Mouse (Mus musculus) midbrain, embryonic 13.5 days (tissue): Measurements from ENCODE around the gene Dkk3. TPM values are rescaled to one million over a fixed set of nuclear protein-coding genes. Genes with fewer than 3 reads are reported as not detected.

Experiments used
- ATAC-seq: fragments of 200-750 bp; cut with Nextera tagmentation; 2 replicates; pipeline ENCODE4 v1.8.0; 2017; ENCODE audit warnings: mild to moderate bottlenecking, moderate TSS enrichment, moderate library complexity
- H3K27ac ChIP-seq: fragments of 300-500 bp; sonication (generic); 2 replicates; pipeline ENCODE4 v1.5.1; 2015; ENCODE audit warnings: inconsistent platforms, mild to moderate bottlenecking, moderate library complexity
- H3K27me3 ChIP-seq: fragments of 300-500 bp; sonication (generic); 2 replicates; pipeline ENCODE4 v1.6.1; 2015; ENCODE audit warnings: mild to moderate bottlenecking, inconsistent platforms
- H3K36me3 ChIP-seq: fragments of 300-500 bp; sonication (generic); 2 replicates; pipeline ENCODE4 v1.6.1; 2015; ENCODE audit warnings: mild to moderate bottlenecking, inconsistent platforms
- H3K4me1 ChIP-seq: fragments of 300-500 bp; sonication (generic); replicated peaks from 2 replicates; pipeline ENCODE4 v1.6.1; 2015; ENCODE audit warnings: inconsistent platforms
- H3K4me2 ChIP-seq: fragments of 300-500 bp; sonication (generic); replicated peaks from 2 replicates; pipeline ENCODE4 v1.6.1; 2015; ENCODE audit warnings: moderate library complexity, mild to moderate bottlenecking, inconsistent platforms
- H3K4me3 ChIP-seq: fragments of 300-500 bp; sonication (generic); replicated peaks from 2 replicates; pipeline ENCODE4 v1.5.1; 2015; ENCODE audit warnings: mild to moderate bottlenecking, inconsistent platforms
- H3K9ac ChIP-seq: fragments of 300-500 bp; sonication (generic); replicated peaks from 2 replicates; pipeline ENCODE4 v1.6.1; 2015; ENCODE audit warnings: mild to moderate bottlenecking, inconsistent platforms
- H3K9me3 ChIP-seq: fragments of 300-500 bp; sonication (generic); 2 replicates; pipeline ENCODE4 v1.6.1; 2016; ENCODE audit warnings: mild to moderate bottlenecking, inconsistent platforms
- WGBS: fragments of 180-500 bp; shearing (Covaris S2); methylation state at CpG from one replicate; pipeline ENCODE4 v1.1.7; 2015; 5-methylcytosine and 5-hydroxymethylcytosine counted together
- polyA plus RNA-seq: library from polyadenylated mRNA; unstranded; fragments of >200 nt; fragmentation: Nextera tagmentation; extraction: Ambion mirVana; gene quantifications from 2 replicates; pipeline ENCODE4 v1.2.1, GENCODE M21; 2015

Gene Dkk3
- polyA plus RNA-seq, 1 experiment from 2014 or later, result 19.8 TPM

DNA sequence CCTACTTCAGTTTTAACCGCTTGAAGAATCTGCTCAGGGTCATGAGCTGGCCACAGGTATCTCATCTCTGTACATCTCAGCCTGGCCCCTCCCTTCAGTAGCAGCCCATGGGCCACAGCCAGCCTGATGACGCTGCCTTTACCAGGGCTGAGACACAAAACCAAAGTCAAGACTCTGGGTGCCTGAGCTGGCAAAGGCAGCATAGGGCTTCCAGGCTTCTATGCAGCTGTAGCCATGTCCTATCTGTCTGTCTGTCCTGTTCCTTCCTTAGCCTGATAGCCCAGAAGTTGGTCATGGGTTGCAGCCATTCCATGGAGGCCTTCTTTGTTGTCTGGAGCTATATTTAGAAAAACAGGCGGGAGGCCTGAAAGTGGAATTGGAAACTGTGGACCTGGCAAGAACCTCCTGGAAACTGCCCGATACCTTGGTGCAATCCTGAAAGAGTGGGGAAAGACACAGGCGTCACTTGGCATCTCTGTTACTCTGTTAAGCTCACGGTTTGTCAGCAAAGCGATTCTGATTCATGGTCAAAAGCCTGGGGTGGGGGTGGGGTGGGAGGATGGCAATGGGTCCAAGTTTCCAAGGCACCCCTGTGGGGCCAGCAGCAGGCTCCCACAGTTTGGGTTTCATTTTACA is 33.1 kb downstream of the Dkk3 start:
- Histone ChIP-seq H3K27ac (no peak overlapping the region), H3K4me1 (peaks cover 6% of the 10 kb centered on the region; the same call in 1 of the 2 replicates), H3K4me3 (no peak overlapping the region), H3K9ac (no peak overlapping the region), H3K4me2 (no peak overlapping the region), H3K36me3 (no peaks in the 10 kb centered on the region), H3K27me3 (no peaks in the 10 kb centered on the region), H3K9me3 (no peaks in the 10 kb centered on the region)
- 86% methylated on average over 7 of the region's 7 CpGs for WGBS
- ATAC-seq, result no peak

- Histone ChIP-seq H3K9ac (no peak overlapping the region), H3K36me3 (no peaks in the 10 kb centered on the region), H3K27me3 (no peaks in the 10 kb centered on the region), H3K4me3 (no peak overlapping the region), H3K4me1 (peaks cover 8% of the 10 kb centered on the region; the same call in 1 of the 2 replicates), H3K27ac (no peak overlapping the region), H3K9me3 (no peaks in the 10 kb centered on the region), H3K4me2 (no peak overlapping the region)
- 91% methylated on average over 5 of the region's 5 CpGs for whole genome bisulfite sequencing
- ATAC-seq, result no peak
These were observed 35.2 kb downstream of the Dkk3 start for GRCm38 (mm10) chr7:112123612-112124011.

DNA sequence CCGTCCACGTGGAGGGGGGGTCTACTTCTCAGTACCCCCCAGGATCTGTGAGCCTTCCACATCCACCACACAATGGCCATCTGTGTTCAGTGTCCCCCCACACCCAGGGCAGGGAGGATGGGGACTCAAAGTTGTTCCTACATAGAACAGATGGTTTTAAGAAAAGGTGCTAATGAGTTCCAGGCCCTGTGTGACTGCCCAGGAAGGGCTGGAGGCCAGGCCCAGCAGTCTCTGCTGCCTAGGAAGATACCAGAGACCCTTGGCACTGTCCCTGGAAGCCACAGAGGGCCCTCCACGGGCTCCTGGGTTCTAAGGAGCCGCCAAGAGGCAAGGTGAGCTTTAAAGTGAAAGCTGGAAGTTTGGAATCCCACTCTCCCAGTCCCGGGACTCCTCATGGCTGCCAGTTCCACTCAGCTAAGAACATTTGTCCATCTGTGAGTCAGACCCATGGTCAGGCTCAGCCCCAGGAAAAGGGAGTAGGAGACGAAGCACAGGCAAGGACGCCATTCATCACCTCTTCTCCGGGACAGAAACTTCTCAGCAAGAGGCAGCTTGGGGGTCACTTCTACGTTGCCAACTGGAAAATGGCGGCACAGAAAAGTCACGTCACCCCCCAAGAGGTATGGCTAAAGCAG is 36.9 kb downstream of the Dkk3 start:
- Histone ChIP-seq H3K4me2 (no peak overlapping the region), H3K9me3 (no peaks in the 10 kb centered on the region), H3K27ac (no peak overlapping the region), H3K9ac (no peak overlapping the region), H3K4me1 (peaks cover 8% of the 10 kb centered on the region; the same call in 1 of the 2 replicates), H3K27me3 (no peaks in the 10 kb centered on the region), H3K36me3 (no peaks in the 10 kb centered on the region), H3K4me3 (no peak overlapping the region)
- no peak for ATAC-seq
- WGBS, result 88% methylated on average over 11 of the region's 11 CpGs

- Histone ChIP-seq H3K27ac (no peak overlapping the region), H3K27me3 (no peaks in the 10 kb centered on the region), H3K4me3 (no peak overlapping the region), H3K36me3 (0 out of 2 replicates have a peak, but pooled peaks cover 2% of the 10 kb centered on the region), H3K9ac (no peak overlapping the region), H3K9me3 (no peaks in the 10 kb centered on the region), H3K4me1 (peaks cover 8% of the 10 kb centered on the region; the same call in 1 of the 2 replicates), H3K4me2 (no peak overlapping the region)
- 74% methylated on average over 11 of the region's 11 CpGs for WGBS
- no peak for ATAC-seq
These were observed 37.7 kb downstream of the Dkk3 start for GRCm38 (mm10) chr7:112120861-112121810.

GRCm38 (mm10) chr7:112119248-112119647 is 39.6 kb downstream of the Dkk3 start:
- no peak for ATAC-seq
- no peak overlapping the region for H3K27ac ChIP-seq
- no peak overlapping the region for H3K4me3 ChIP-seq
- H3K27me3 ChIP-seq, result no peaks in the 10 kb centered on the region
- H3K4me2 ChIP-seq, result no peak overlapping the region
- peaks cover 7% of the 10 kb centered on the region; the same call in 1 of the 2 replicates for H3K36me3 ChIP-seq
- no peak overlapping the region for H3K9ac ChIP-seq
- H3K4me1 ChIP-seq, result peaks cover 8% of the 10 kb centered on the region; the same call in 1 of the 2 replicates
- WGBS, result 83% methylated on average over 7 of the region's 7 CpGs
- no peaks in the 10 kb centered on the region for H3K9me3 ChIP-seq

- peaks cover 8% of the 10 kb centered on the region; the same call in 1 of the 2 replicates for H3K4me1 ChIP-seq
- no peaks in the 10 kb centered on the region for H3K9me3 ChIP-seq
- no peak overlapping the region for H3K4me3 ChIP-seq
- no peaks in the 10 kb centered on the region for H3K27me3 ChIP-seq
- no peak for ATAC-seq
- 89% methylated on average over 7 of the region's 7 CpGs for WGBS
- no peak overlapping the region for H3K27ac ChIP-seq
- H3K9ac ChIP-seq, result no peak overlapping the region
- H3K4me2 ChIP-seq, result no peak overlapping the region
- peaks cover 12% of the 10 kb centered on the region; the same call in 1 of the 2 replicates for H3K36me3 ChIP-seq
These were observed 40.8 kb downstream of the Dkk3 start for GRCm38 (mm10) chr7:112118086-112118485.

- no peak overlapping the region for H3K4me3 ChIP-seq
- no peaks in the 10 kb centered on the region for H3K9me3 ChIP-seq
- H3K4me2 ChIP-seq, result no peak overlapping the region
- no peaks in the 10 kb centered on the region for H3K27me3 ChIP-seq
- no peak overlapping the region for H3K9ac ChIP-seq
- WGBS, result 85% methylated on average over 7 of the region's 7 CpGs
- no peak overlapping the region for H3K27ac ChIP-seq
- peaks cover 8% of the 10 kb centered on the region; the same call in 1 of the 2 replicates for H3K4me1 ChIP-seq
- peaks cover 15% of the 10 kb centered on the region; the same call in 1 of the 2 replicates for H3K36me3 ChIP-seq
- no peak for ATAC-seq
These were observed 41.4 kb downstream of the Dkk3 start for GRCm38 (mm10) chr7:112117501-112117900.

GRCm38 (mm10) chr7:112110638-112111372 is 48.1 kb downstream of the Dkk3 start:
- Histone ChIP-seq H3K4me2 (no peak overlapping the region), H3K9me3 (no peaks in the 10 kb centered on the region), H3K4me1 (no peaks in the 10 kb centered on the region), H3K36me3 (peaks cover 68% of the 10 kb centered on the region), H3K27ac (no peak overlapping the region), H3K9ac (no peak overlapping the region), H3K4me3 (no peak overlapping the region), H3K27me3 (no peaks in the 10 kb centered on the region)
- 90% methylated on average over 19 of the region's 19 CpGs for WGBS
- no peak for ATAC-seq

GRCm38 (mm10) chr7:112108757-112109156 is 50.1 kb downstream of the Dkk3 start:
- Histone ChIP-seq H3K27ac (no peak overlapping the region), H3K27me3 (no peaks in the 10 kb centered on the region), H3K36me3 (peaks cover 77% of the 10 kb centered on the region), H3K9me3 (no peaks in the 10 kb centered on the region), H3K4me3 (no peak overlapping the region), H3K9ac (no peak overlapping the region), H3K4me2 (no peak overlapping the region), H3K4me1 (no peaks in the 10 kb centered on the region)
- ATAC-seq, result no peak

DNA sequence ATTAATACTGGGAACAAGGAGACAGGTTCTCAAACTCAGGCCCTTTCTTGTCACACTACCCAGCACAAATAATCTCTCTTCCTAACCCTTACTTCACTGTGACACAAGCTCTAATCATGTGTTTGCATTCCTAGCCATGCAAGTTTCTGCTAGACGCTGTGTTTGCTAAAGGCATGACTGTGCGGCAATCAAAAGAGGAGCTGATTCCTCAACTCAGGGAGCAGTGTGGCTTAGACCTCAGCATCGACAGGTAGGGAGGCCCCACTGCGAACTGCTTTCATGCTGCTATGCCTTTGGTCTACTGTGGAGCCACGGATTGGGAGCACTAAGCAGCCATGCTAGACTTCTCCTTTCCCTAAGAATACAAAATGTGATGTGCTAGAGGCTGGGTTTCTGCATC is 55.0 kb downstream of the Dkk3 start:
- no peak for ATAC-seq
- Histone ChIP-seq H3K9ac (no peak overlapping the region), H3K27me3 (no peaks in the 10 kb centered on the region), H3K4me3 (no peak overlapping the region), H3K27ac (no peak overlapping the region), H3K4me1 (no peaks in the 10 kb centered on the region), H3K9me3 (no peaks in the 10 kb centered on the region), H3K36me3 (peaks cover 76% of the 10 kb centered on the region), H3K4me2 (no peak overlapping the region)
- WGBS, result 92% methylated on average over 5 of the region's 5 CpGs

GRCm38 (mm10) chr7:112102933-112103332 is 55.9 kb downstream of the Dkk3 start:
- ATAC-seq, result no peak
- Histone ChIP-seq H3K9me3 (no peaks in the 10 kb centered on the region), H3K4me3 (no peak overlapping the region), H3K27me3 (no peaks in the 10 kb centered on the region), H3K4me1 (no peaks in the 10 kb centered on the region), H3K36me3 (peaks cover 75% of the 10 kb centered on the region), H3K4me2 (no peak overlapping the region), H3K9ac (no peak overlapping the region), H3K27ac (no peak overlapping the region)
- 91% methylated on average over 5 of the region's 5 CpGs for WGBS
